Mouse (Mus musculus): ENCODE data around the gene Igsf21.
A peak's percentile ranks its signal among the peaks of the same experiment; 100 is the strongest.

GRCm38 (mm10) chr4:140101106-140101505 is 145.5 kb downstream of the Igsf21 start:
- TF ChIP-seq EP300 (IDR thresholded peaks at IDR 0.05; ENCODE audit: insufficient read depth, low read depth, low read length) (no peak), CTCF (IDR thresholded peaks at IDR 0.05; ENCODE audit: low read depth, low read length) (peak; percentile 52)

Measured in ES-Bruce4 (cell line).